Mouse (Mus musculus) layer of hippocampus, adult 2 months (tissue): Measurements from ENCODE around the gene Dok5. TPM values are rescaled to one million over a fixed set of nuclear protein-coding genes. Genes with fewer than 3 reads are reported as not detected.

ENCODE experiments used
- DNase-seq, 2 experiments: peaks; one replicate each; pipeline ENCODE4 v3.0.0; 2022; ENCODE audit warnings: low spot score in 2 of 2
- H3K27ac ChIP-seq: fragments of 200-600 bp; 2 replicates; pipeline ENCODE4 v1.8.1; 2022
- H3K4me3 ChIP-seq: fragments of 200-600 bp; 2 replicates; pipeline ENCODE4 v1.8.1; 2022; ENCODE audit warnings: mild to moderate bottlenecking
- CTCF ChIP-seq: fragments of 200-600 bp; conservative IDR thresholded peaks from 2 replicates; pipeline ENCODE4 v1.8.1; 2022; ENCODE audit warnings: antibody characterized with exemption, mild to moderate bottlenecking, moderate library complexity
- total RNA-seq, 2 experiments: library from RNA; stranded (reverse); gene quantifications; 2 replicates each; pipeline ENCODE4 v1.2.3; 2021

The Dok5 gene
- total RNA-seq, 2 experiments from 2014 or later = 12.5 to 14.7 TPM

- no peak for DNase-seq
- Histone ChIP-seq H3K27ac (no peak overlapping the region), H3K4me3 (no peak overlapping the region)
- no peak for TF ChIP-seq CTCF
Observed at GRCm38 (mm10) chr2:170777572-170777971, 46.0 kb downstream of the Dok5 start.

- no peak overlapping the region for H3K4me3 ChIP-seq
Observed at GRCm38 (mm10) chr2:170780010-170780750, 48.6 kb downstream of the Dok5 start.

GRCm38 (mm10) chr2:170788101-170788500 is 56.5 kb downstream of the Dok5 start:
- no peak for DNase-seq
- Histone ChIP-seq H3K4me3 (no peak overlapping the region), H3K27ac (no peak overlapping the region)
- no peak for TF ChIP-seq CTCF

More at GRCm38 (mm10) chr2:170780010-170780750, 48.6 kb downstream of the Dok5 start:
- DNase-seq = no peak
- TF ChIP-seq CTCF = no peak
- H3K27ac ChIP-seq = no peak overlapping the region

GRCm38 (mm10) chr2:170791332-170792017 is 59.9 kb downstream of the Dok5 start:
- Histone ChIP-seq H3K4me3 (no peak overlapping the region), H3K27ac (no peak overlapping the region)
- TF ChIP-seq CTCF = no peak
- DNase-seq = no peak

GRCm38 (mm10) chr2:170795242-170795641 is 63.6 kb downstream of the Dok5 start:
- no peak overlapping the region for H3K4me3 ChIP-seq
- DNase-seq = no peak
- peak; percentile 55 for TF ChIP-seq CTCF
- H3K27ac ChIP-seq = no peak overlapping the region

GRCm38 (mm10) chr2:170802984-170803383 is 71.4 kb downstream of the Dok5 start:
- TF ChIP-seq CTCF = no peak
- H3K27ac ChIP-seq = no peak overlapping the region
- no peak overlapping the region for H3K4me3 ChIP-seq
- no peak for DNase-seq

- DNase-seq = no peak
- no peak for TF ChIP-seq CTCF
- H3K4me3 ChIP-seq = no peak overlapping the region
- no peak overlapping the region for H3K27ac ChIP-seq
Observed at GRCm38 (mm10) chr2:170807555-170808258, 76.1 kb downstream of the Dok5 start.

GRCm38 (mm10) chr2:170808259-170808789 is 76.7 kb downstream of the Dok5 start:
- Histone ChIP-seq H3K27ac (no peak overlapping the region), H3K4me3 (no peak overlapping the region)
- no peak for TF ChIP-seq CTCF
- DNase-seq = no peak

- no peak overlapping the region for H3K27ac ChIP-seq
- TF ChIP-seq CTCF = no peak
- peak; percentile 44 to 52 for DNase-seq
- H3K4me3 ChIP-seq = no peak overlapping the region
Observed at GRCm38 (mm10) chr2:170811356-170811755, 79.7 kb downstream of the Dok5 start.

- Histone ChIP-seq H3K27ac (no peak overlapping the region), H3K4me3 (no peak overlapping the region)
- TF ChIP-seq CTCF = no peak
- DNase-seq = no peak
Observed at GRCm38 (mm10) chr2:170816302-170816701, 84.7 kb downstream of the Dok5 start.

- TF ChIP-seq CTCF = no peak
- H3K27ac ChIP-seq = no peak overlapping the region
- H3K4me3 ChIP-seq = no peak overlapping the region
- no peak for DNase-seq
Observed at GRCm38 (mm10) chr2:170817112-170817703, 85.6 kb downstream of the Dok5 start.

- no peak overlapping the region for H3K27ac ChIP-seq
- H3K4me3 ChIP-seq = peak overlapping the region; percentile 18; the same call in 1 of the 2 replicates
- no peak for DNase-seq
- no peak for TF ChIP-seq CTCF
Observed at GRCm38 (mm10) chr2:170826821-170827441, 95.3 kb downstream of the Dok5 start.
